Mouse (Mus musculus): ENCODE measurements around the gene B3gat2. TPM values are rescaled to one million over a fixed set of nuclear protein-coding genes. Genes with fewer than 3 reads are reported as not detected.
A peak's percentile ranks its signal among the peaks of the same experiment; 100 is the strongest.

Gene B3gat2
- total RNA-seq, 1 experiment from 2014 or later, result not detected

DNA sequence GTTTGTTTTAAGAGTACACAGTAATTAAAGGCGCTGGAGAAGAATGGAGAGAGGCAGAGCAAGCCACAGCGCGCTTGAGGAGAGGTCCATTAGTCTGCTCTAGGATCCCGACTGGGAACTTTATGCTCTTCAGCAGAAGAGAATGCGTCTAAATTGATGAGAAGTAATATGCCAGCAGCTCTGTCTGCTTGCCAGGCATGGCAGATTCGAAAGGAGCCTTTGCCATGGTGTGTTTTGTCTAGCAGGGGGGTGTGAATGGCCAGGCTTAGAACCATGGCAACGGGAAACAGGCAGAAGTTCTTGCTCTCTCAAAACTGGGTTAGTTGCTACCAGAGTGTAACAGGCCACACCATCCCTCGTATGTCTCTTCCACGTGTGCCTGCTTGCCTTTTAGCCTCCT, 73.3 kb downstream of the B3gat2 start:
- no peak for DNase-seq

DNA sequence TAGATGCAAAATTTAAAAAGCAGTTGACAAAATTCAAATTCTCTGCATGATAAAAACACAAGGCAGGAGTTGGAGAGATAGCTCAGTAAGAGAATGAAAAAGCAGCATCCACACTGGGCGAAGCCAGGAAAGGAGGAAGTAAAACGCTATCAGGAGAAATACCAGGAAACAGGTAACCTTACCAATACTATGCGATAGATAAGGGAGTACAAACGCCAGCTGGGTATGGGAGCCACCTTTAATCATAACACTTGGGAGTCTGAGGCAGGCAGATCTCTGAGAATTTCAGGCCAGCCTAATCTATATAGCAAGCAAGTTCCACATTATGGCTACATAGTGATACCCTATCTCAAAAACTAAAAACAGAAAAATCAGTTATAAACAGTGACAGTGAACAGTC, 75.1 kb downstream of the B3gat2 start:
- no peak for DNase-seq

- no peak for DNase-seq
Measured at GRCm38 (mm10) chr1:23840924-23841323, 79.4 kb downstream of the B3gat2 start.

GRCm38 (mm10) chr1:23842629-23843028, 81.1 kb downstream of the B3gat2 start:
- DNase-seq, result no peak

- no peak for DNase-seq
Measured at GRCm38 (mm10) chr1:23843790-23844189, 82.2 kb downstream of the B3gat2 start.

DNA sequence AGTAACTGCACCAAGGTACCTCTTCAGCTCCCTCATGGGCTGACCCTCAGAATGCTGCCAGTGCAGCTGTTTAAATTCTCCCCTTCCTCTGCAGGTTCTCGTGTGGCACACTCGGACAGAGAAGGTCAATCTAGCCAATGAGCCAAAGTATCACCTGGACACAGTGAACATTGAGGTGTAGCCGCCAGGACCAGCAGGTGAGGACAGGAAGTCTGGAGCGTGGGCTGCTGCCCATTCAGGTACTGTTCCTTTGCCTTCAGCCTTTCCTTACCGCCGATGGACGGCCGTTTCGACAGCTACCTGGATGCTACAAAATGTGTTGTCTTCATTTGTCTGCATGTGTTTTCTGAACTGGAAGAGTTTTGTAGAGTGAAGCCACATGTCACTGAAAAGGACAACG, 83.5 kb downstream of the B3gat2 start:
- no peak for DNase-seq

DNA sequence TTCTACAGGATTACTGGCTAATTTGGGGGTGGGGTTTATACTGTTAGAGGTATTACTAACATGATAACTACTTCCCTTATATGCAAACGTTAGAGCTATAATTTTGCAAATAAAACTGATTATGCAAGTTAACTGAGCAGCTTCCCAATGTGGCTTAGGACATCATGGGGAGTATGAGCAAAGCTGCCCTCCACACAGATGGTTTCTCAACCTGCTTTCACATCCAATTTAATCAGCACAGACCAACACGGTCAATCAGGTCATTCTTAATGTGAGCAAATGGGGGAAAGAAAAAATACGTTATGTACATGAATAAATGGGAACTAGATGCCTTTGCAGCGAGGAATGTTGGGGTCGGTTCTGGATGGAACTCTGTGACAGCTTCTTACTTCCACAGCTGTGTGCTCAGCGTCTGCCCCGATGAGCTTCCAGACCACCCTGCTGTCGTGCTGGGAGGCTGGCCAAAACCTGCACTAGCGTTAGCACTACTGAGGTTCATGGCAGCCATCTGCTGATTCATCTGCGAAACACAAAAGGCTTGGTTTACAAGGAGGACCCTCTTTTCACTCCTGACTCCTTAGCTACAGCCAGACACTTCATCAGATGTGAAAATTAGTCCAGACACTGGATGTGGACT, 84.6 kb downstream of the B3gat2 start:
- DNase-seq, result peak; percentile 27

DNA sequence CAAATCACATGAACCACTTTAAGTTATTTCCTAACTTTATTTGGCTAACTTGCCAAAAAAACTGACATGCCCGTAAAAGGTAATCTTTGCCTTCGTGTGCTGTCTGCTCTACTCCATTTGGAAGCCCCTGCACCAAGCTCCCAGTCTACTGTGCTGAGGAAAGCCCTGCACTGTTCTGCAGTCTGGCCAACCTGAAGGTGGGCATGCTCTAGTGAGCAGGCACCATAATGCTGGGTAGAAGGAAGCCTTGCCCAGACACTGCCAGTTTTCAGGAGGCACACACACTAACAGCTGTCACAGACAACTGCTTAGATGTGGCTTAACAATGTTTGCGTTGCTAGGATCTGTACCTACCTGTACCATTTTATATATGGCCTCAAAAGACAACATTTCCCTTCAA, 94.1 kb downstream of the B3gat2 start:
- DNase-seq, result no peak

DNA sequence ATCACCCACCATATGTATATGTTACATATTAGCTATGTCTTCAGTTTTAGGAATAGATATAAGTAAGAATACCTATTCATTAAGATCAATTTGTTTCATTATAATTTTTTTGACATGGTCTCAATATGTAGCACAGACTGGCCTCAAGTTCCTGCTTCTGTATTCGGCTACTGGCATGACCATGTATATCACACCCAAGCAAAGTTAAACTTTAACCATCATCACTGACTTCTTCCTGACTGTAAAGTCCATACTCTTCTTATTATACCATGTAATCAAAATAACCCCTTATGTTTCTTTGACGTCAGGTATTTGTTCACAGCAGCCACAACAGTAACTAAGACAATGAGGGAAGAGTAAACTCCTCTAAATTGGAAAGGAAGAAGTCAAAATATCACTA, 99.4 kb downstream of the B3gat2 start:
- DNase-seq, result no peak

GRCm38 (mm10) chr1:23865566-23865965, 104.0 kb downstream of the B3gat2 start:
- no peak for DNase-seq

DNA sequence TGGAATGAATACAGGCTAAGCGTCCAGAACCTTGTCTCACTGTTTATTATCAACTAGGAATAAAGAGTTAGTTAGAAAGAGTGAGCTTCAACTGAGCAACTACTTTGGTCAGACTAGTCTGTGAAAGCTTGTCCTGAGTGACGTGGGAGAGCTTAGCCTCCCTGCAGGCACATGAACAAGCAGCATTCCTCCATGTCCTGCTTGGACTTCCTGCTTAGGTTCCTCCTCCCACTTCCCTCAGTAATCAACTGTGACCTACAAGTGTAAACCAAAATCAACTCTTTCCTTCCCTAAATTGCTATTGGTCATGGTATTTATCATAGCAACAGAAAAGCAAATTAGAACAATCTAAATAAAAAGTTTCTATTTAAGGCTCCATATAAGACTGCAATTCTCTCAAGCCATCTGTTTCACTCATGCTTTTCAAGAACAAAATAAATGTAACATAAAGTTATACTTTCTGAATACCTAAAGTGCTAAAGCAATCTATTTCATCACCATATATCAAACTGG, 105.9 kb downstream of the B3gat2 start:
- no peak for DNase-seq

DNA sequence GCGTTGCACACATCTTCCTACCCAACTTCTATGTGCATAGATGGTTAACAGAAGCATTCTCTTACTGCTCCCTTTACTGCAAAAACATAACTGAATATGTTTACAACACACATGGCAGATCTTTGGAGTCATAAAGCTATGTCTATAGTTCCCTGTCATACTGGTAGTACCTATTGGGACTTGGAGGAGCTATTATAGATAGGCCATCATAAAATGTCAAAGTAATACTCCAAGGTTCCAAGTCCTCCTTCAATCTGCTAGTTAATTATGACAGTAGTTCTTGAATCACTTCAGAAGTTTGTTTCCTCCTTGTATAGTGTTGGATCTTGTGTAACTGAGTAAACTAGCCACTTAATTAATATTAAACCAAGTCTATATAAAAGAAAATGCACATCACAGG, 110.6 kb downstream of the B3gat2 start:
- DNase-seq, result no peak

DNA sequence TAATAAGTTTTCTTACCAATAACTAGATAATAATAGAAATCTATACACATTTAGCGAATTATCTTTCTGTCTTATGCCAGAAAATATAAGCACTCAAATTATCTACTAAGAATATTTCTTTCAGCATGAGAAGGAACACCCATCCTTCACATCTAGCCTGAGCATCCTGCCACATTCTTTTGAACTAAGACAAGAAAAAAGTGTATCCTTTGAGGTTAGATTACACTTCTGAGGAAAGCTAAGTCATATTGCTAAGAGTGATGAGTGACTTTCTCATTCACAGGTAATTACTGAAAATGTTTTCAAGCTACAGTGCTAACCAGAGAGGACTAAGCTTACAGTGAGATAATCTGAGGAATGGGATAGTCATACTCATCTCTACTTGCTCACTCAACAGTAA, 121.1 kb downstream of the B3gat2 start:
- no peak for DNase-seq

DNA sequence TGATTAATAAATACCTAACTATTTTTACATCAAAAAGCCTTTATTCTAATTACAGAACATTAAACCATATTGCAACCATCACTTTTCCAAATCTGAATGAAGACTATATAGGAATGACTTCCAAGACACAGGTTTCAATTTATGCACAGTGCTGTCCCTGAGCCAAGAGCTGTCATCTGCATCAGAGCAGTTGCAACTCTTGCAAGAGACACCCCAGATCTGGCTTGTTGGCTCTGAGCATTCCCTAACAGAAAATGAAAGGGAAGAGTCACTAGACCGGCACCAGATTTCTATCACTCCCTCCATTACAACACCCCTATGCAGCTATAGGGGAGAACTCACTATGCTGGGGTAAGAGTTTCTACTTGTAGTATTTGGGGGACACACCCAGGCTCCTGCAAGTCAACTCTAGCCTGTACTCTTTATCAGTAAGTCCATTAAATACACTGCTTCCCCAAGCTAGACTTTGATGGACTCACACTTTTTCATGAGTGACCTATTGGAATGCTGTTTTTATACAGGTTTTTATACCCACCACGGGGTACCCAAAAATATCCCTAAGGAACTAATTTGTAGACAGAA, 122.6 kb downstream of the B3gat2 start:
- no peak for DNase-seq

DNA sequence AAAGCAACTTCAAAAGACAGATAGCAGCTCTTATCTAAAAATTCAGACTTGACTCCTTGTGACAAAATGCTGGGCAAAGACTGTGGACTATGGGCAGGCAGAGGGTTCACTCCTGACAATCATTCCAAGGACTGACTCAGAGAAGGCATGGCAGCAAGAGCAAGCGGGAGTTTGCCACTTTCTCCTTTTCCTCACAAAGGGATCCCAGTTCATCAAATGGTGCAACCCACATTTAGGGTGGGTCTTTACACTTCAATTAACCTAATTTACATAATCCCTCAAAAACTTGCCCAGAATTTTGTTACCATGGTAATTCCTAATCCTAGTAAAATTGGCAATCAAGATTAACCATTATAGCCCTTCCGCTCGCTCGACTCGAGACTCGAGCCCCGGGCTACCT, 123.4 kb downstream of the B3gat2 start:
- DNase-seq, result no peak

GRCm38 (mm10) chr1:23892072-23892471, 130.5 kb downstream of the B3gat2 start:
- DNase-seq, result no peak

Other genes starting within 250 kb of the B3gat2 start
- 76.1 and 97.5 TPM in 2 replicates for gene Smap1, start 160.6 kb downstream of the B3gat2 start, total RNA-seq (2021)
- 59.7 and 68.2 TPM in 2 replicates for gene Sdhaf4, start 243.9 kb downstream of the B3gat2 start, total RNA-seq (2021)

Measured in adrenal gland, postnatal 25 days (tissue).